Mouse (Mus musculus): Measurements from ENCODE around the gene Urb2. TPM values are rescaled to one million over a fixed set of nuclear protein-coding genes. Genes with fewer than 3 reads are reported as not detected.
"Not testable (repeated sequence)": the region's sequence is repeated elsewhere in the genome, so short reads cannot be mapped to it uniquely, and the experiment has no call there.

The Urb2 gene
- polyA plus RNA-seq, 1 experiment: 6.7 TPM

- DNase-seq (ENCODE audit: low spot score): no peak
Measured at GRCm38 (mm10) chr8:124014751-124015150, 6.6 kb upstream of the Urb2 start.

- DNase-seq (ENCODE audit: low spot score): no peak
Measured at GRCm38 (mm10) chr8:124019782-124020181, 1.5 kb upstream of the Urb2 start.

GRCm38 (mm10) chr8:124020439-124021236, 670 bp upstream of the Urb2 start:
- peak; percentile 58 for DNase-seq (ENCODE audit: low spot score)

GRCm38 (mm10) chr8:124026265-124026664, 5.0 kb downstream of the Urb2 start:
- DNase-seq (ENCODE audit: low spot score): not testable (repeated sequence)

- DNase-seq (ENCODE audit: low spot score): no peak
Measured at GRCm38 (mm10) chr8:124027831-124028230, 6.5 kb downstream of the Urb2 start.

- DNase-seq (ENCODE audit: low spot score): no peak
Measured at GRCm38 (mm10) chr8:124033400-124033799, 12.1 kb downstream of the Urb2 start.

- no peak for DNase-seq (ENCODE audit: low spot score)
Measured at GRCm38 (mm10) chr8:124038121-124038520, 16.8 kb downstream of the Urb2 start.

GRCm38 (mm10) chr8:124039351-124039750, 18.0 kb downstream of the Urb2 start:
- no peak for DNase-seq (ENCODE audit: low spot score)

GRCm38 (mm10) chr8:124042201-124042600, 20.9 kb downstream of the Urb2 start:
- no peak for DNase-seq (ENCODE audit: low spot score)

GRCm38 (mm10) chr8:124044421-124044820, 23.1 kb downstream of the Urb2 start:
- DNase-seq (ENCODE audit: low spot score): no peak

- DNase-seq (ENCODE audit: low spot score): no peak
Measured at GRCm38 (mm10) chr8:124044931-124045330, 23.6 kb downstream of the Urb2 start.

- DNase-seq (ENCODE audit: low spot score): no peak
Measured at GRCm38 (mm10) chr8:124045856-124046255, 24.5 kb downstream of the Urb2 start.

- peak; percentile 50 for DNase-seq (ENCODE audit: low spot score)
Measured at GRCm38 (mm10) chr8:124052110-124052509, 30.8 kb downstream of the Urb2 start.

- no peak for DNase-seq (ENCODE audit: low spot score)
Measured at GRCm38 (mm10) chr8:124052568-124052967, 31.3 kb downstream of the Urb2 start.

- no peak for DNase-seq (ENCODE audit: low spot score)
Measured at GRCm38 (mm10) chr8:124056832-124057655, 35.7 kb downstream of the Urb2 start.

- no peak for DNase-seq (ENCODE audit: low spot score)
Measured at GRCm38 (mm10) chr8:124066325-124067058, 45.2 kb downstream of the Urb2 start.

GRCm38 (mm10) chr8:124067059-124067750, 45.9 kb downstream of the Urb2 start:
- no peak for DNase-seq (ENCODE audit: low spot score)

- no peak for DNase-seq (ENCODE audit: low spot score)
Measured at GRCm38 (mm10) chr8:124070363-124071324, 49.3 kb downstream of the Urb2 start.

GRCm38 (mm10) chr8:124075977-124076376, 54.7 kb downstream of the Urb2 start:
- no peak for DNase-seq (ENCODE audit: low spot score)

GRCm38 (mm10) chr8:124076416-124076815, 55.1 kb downstream of the Urb2 start:
- DNase-seq (ENCODE audit: low spot score): no peak

Measured in urinary bladder, adult 2 months (tissue).